Mouse (Mus musculus) ES-Bruce4 (cell line): ENCODE measurements around the gene Myog. TPM values are rescaled to one million over a fixed set of nuclear protein-coding genes. Genes with fewer than 3 reads are reported as not detected.

Experiments used
- H3K27ac ChIP-seq: 2 replicates; pipeline ENCODE4 v1.5.1; 2012; ENCODE audit warnings: low read length, inconsistent platforms; ENCODE audit not compliant: insufficient read depth
- H3K27me3 ChIP-seq: 2 replicates; pipeline ENCODE4 v1.6.1; 2012; ENCODE audit warnings: mild to moderate bottlenecking, low read length, inconsistent platforms; ENCODE audit not compliant: control insufficient read depth, poor library complexity, insufficient read depth, severe bottlenecking
- H3K36me3 ChIP-seq: 2 replicates; pipeline ENCODE4 v1.6.1; 2012; ENCODE audit warnings: inconsistent platforms, mild to moderate bottlenecking, low read length, moderate library complexity; ENCODE audit not compliant: control insufficient read depth, poor library complexity, insufficient read depth, severe bottlenecking
- H3K4me1 ChIP-seq: one replicate; pipeline ENCODE4 v1.8.1; 2011; ENCODE audit warnings: low read length; ENCODE audit not compliant: control insufficient read depth, insufficient read depth
- H3K4me3 ChIP-seq: 2 replicates; pipeline ENCODE4 v1.5.1; 2011; ENCODE audit warnings: low read depth, mild to moderate bottlenecking, low read length
- H3K9ac ChIP-seq: 2 replicates; pipeline ENCODE4 v1.6.1; 2012; ENCODE audit warnings: low read depth, mild to moderate bottlenecking, inconsistent platforms; ENCODE audit not compliant: poor library complexity, severe bottlenecking
- H3K9me3 ChIP-seq: replicated peaks from 2 replicates; pipeline ENCODE4 v1.6.1; 2012; ENCODE audit warnings: mild to moderate bottlenecking, low read length, inconsistent platforms; ENCODE audit not compliant: control insufficient read depth, poor library complexity, insufficient read depth, severe bottlenecking
- CTCF ChIP-seq: IDR thresholded peaks from one replicate; pipeline ENCODE4 v1.8.1; 2011; ENCODE audit warnings: low read depth, low read length
- EP300 ChIP-seq: IDR thresholded peaks from 2 replicates; pipeline ENCODE4 v1.6.1; 2011; ENCODE audit warnings: low read depth, low read length; ENCODE audit not compliant: insufficient read depth
- POLR2A ChIP-seq: IDR thresholded peaks from one replicate; pipeline ENCODE4 v1.8.1; 2011; ENCODE audit warnings: low read length; ENCODE audit not compliant: insufficient read depth
- polyA plus RNA-seq: library from polyadenylated mRNA; stranded (reverse); fragments of >200 nt; gene quantifications from 2 replicates; pipeline ENCODE4 v1.2.4, GENCODE M21; 2011; ENCODE audit warnings: low read depth; ENCODE audit not compliant: missing spikeins, insufficient read depth, insufficient read length

Myog gene
- polyA plus RNA-seq, 1 experiment = not detected

GRCm38 (mm10) chr1:134318261-134318660, 28.5 kb downstream of the Myog start:
- Histone ChIP-seq H3K9me3 (no peaks in the 10 kb centered on the region), H3K27ac (no peak overlapping the region), H3K4me3 (no peak overlapping the region), H3K4me1 (no peaks in the 10 kb centered on the region), H3K9ac (no peak overlapping the region), H3K27me3 (no peaks in the 10 kb centered on the region), H3K36me3 (peaks cover 2% of the 10 kb centered on the region; the same call in 1 of the 2 replicates)
- no peak for TF ChIP-seq EP300
- TF ChIP-seq CTCF = no peak
- no peak for TF ChIP-seq POLR2A

GRCm38 (mm10) chr1:134320691-134321301, 31.0 kb downstream of the Myog start:
- Histone ChIP-seq H3K27ac (no peak overlapping the region), H3K36me3 (peaks cover 2% of the 10 kb centered on the region; the same call in 1 of the 2 replicates)
- TF ChIP-seq EP300 (no peak), CTCF (no peak), POLR2A (no peak)

GRCm38 (mm10) chr1:134322591-134322990, 32.8 kb downstream of the Myog start:
- no peak overlapping the region for H3K4me3 ChIP-seq
- no peak overlapping the region for H3K9ac ChIP-seq
- H3K27me3 ChIP-seq = no peaks in the 10 kb centered on the region
- no peak for TF ChIP-seq POLR2A
- peak; percentile 15 for TF ChIP-seq CTCF
- no peak for TF ChIP-seq EP300
- no peaks in the 10 kb centered on the region for H3K36me3 ChIP-seq
- H3K4me1 ChIP-seq = no peaks in the 10 kb centered on the region
- no peaks in the 10 kb centered on the region for H3K9me3 ChIP-seq
- no peak overlapping the region for H3K27ac ChIP-seq

More at GRCm38 (mm10) chr1:134320691-134321301, 31.0 kb downstream of the Myog start:
- Histone ChIP-seq H3K4me1 (no peaks in the 10 kb centered on the region), H3K9me3 (no peaks in the 10 kb centered on the region), H3K9ac (no peak overlapping the region), H3K27me3 (no peaks in the 10 kb centered on the region), H3K4me3 (no peak overlapping the region)

- Histone ChIP-seq H3K27ac (no peak overlapping the region), H3K9ac (no peak overlapping the region), H3K9me3 (no peaks in the 10 kb centered on the region), H3K4me1 (no peaks in the 10 kb centered on the region), H3K4me3 (peak overlapping the region; percentile 57), H3K27me3 (no peaks in the 10 kb centered on the region), H3K36me3 (no peaks in the 10 kb centered on the region)
- TF ChIP-seq CTCF (no peak), EP300 (no peak), POLR2A (no peak)
These were observed 37.1 kb downstream of the Myog start for GRCm38 (mm10) chr1:134326841-134327346.

GRCm38 (mm10) chr1:134331879-134332635, 42.3 kb downstream of the Myog start:
- no peaks in the 10 kb centered on the region for H3K9me3 ChIP-seq
- H3K36me3 ChIP-seq = no peaks in the 10 kb centered on the region
- H3K27ac ChIP-seq = no peak overlapping the region
- H3K4me1 ChIP-seq = no peaks in the 10 kb centered on the region
- no peak overlapping the region for H3K9ac ChIP-seq
- H3K4me3 ChIP-seq = no peak overlapping the region
- no peaks in the 10 kb centered on the region for H3K27me3 ChIP-seq
- TF ChIP-seq CTCF (peak; percentile 59), POLR2A (no peak), EP300 (no peak)
